ENCODE assay signal across 7 mouse cellular contexts in genomic region chr15:62659096-62659495, GRCm38 (mm10).
"Had no signal": no experiment of that assay in that cellular context is flagged by ENCODE, and none has a peak within 500 bp of the region (broad histone marks: within the 10 kb centered on the region; RNA-seq: fewer than 3 reads in every experiment).

No protein-coding gene starts in this region.

- DNase-seq: kidney, postnatal 14 days; lung, embryonic 14.5 days; right cerebral cortex, postnatal 14 days; thymus, adult 2 months; thymus, postnatal 25 days had no signal

- ATAC-seq: liver, embryonic 12.5 days; midbrain, embryonic 16.5 days had no signal
